Mouse (Mus musculus): ENCODE data around the gene Shisal1. TPM values are rescaled to one million over a fixed set of nuclear protein-coding genes. Genes with fewer than 3 reads are reported as not detected.

The Shisal1 gene
- polyA plus RNA-seq, 1 experiment from 2014 or later = 2.1 TPM

- H3K4me1 ChIP-seq (ENCODE audit: control insufficient read depth, insufficient read depth, low read length) = peaks cover 16% of the 10 kb centered on the region; the same call in 1 of the 2 replicates
- WGBS = 50% methylated on average over 3 of the region's 3 CpGs
- H3K36me3 ChIP-seq (ENCODE audit: control insufficient read depth, insufficient read depth, low read length) = no peaks in the 10 kb centered on the region
- H3K4me3 ChIP-seq (ENCODE audit: low read length) = no peak overlapping the region
- no peak overlapping the region for H3K27ac ChIP-seq (ENCODE audit: low read depth, low read length)
- ATAC-seq (ENCODE audit: low FRiP score, low TSS enrichment) = no peak
- H3K4me2 ChIP-seq (replicated peaks; ENCODE audit: low read depth, low read length) = no peak overlapping the region
- no peak overlapping the region for H3K9ac ChIP-seq (ENCODE audit: low read depth, low read length)
- peaks cover 3% of the 10 kb centered on the region for H3K27me3 ChIP-seq (ENCODE audit: control insufficient read depth, insufficient read depth, low read length)
- no peaks in the 10 kb centered on the region for H3K9me3 ChIP-seq (ENCODE audit: control insufficient read depth, low read length)
Measured at GRCm38 (mm10) chr15:84440820-84441219, 6.1 kb downstream of the Shisal1 start.

- Histone ChIP-seq H3K4me3 (ENCODE audit: low read length) (no peak overlapping the region), H3K27ac (ENCODE audit: low read depth, low read length) (no peak overlapping the region), H3K27me3 (ENCODE audit: control insufficient read depth, insufficient read depth, low read length) (no peaks in the 10 kb centered on the region), H3K9ac (ENCODE audit: low read depth, low read length) (no peak overlapping the region), H3K4me2 (replicated peaks; ENCODE audit: low read depth, low read length) (no peak overlapping the region), H3K4me1 (ENCODE audit: control insufficient read depth, insufficient read depth, low read length) (no peaks in the 10 kb centered on the region), H3K9me3 (ENCODE audit: control insufficient read depth, low read length) (no peaks in the 10 kb centered on the region), H3K36me3 (ENCODE audit: control insufficient read depth, insufficient read depth, low read length) (no peaks in the 10 kb centered on the region)
- no peak for ATAC-seq (ENCODE audit: low FRiP score, low TSS enrichment)
- 76% methylated on average over 10 of the region's 10 CpGs for WGBS
Measured at GRCm38 (mm10) chr15:84433586-84434185, 13.2 kb downstream of the Shisal1 start.

GRCm38 (mm10) chr15:84430482-84430881 is 16.4 kb downstream of the Shisal1 start:
- H3K4me1 ChIP-seq (ENCODE audit: control insufficient read depth, insufficient read depth, low read length) = no peaks in the 10 kb centered on the region
- no peak overlapping the region for H3K27ac ChIP-seq (ENCODE audit: low read depth, low read length)
- no peaks in the 10 kb centered on the region for H3K27me3 ChIP-seq (ENCODE audit: control insufficient read depth, insufficient read depth, low read length)
- no peak overlapping the region for H3K9ac ChIP-seq (ENCODE audit: low read depth, low read length)
- no peak for ATAC-seq (ENCODE audit: low FRiP score, low TSS enrichment)
- 83% methylated on average over 5 of the region's 5 CpGs for WGBS
- H3K36me3 ChIP-seq (ENCODE audit: control insufficient read depth, insufficient read depth, low read length) = no peaks in the 10 kb centered on the region
- H3K4me3 ChIP-seq (ENCODE audit: low read length) = no peak overlapping the region
- H3K9me3 ChIP-seq (ENCODE audit: control insufficient read depth, low read length) = no peaks in the 10 kb centered on the region
- no peak overlapping the region for H3K4me2 ChIP-seq (replicated peaks; ENCODE audit: low read depth, low read length)

- Histone ChIP-seq H3K4me1 (ENCODE audit: control insufficient read depth, insufficient read depth, low read length) (no peaks in the 10 kb centered on the region), H3K9me3 (ENCODE audit: control insufficient read depth, low read length) (no peaks in the 10 kb centered on the region), H3K4me2 (replicated peaks; ENCODE audit: low read depth, low read length) (no peak overlapping the region), H3K27ac (ENCODE audit: low read depth, low read length) (no peak overlapping the region), H3K27me3 (ENCODE audit: control insufficient read depth, insufficient read depth, low read length) (no peaks in the 10 kb centered on the region), H3K4me3 (ENCODE audit: low read length) (no peak overlapping the region), H3K9ac (ENCODE audit: low read depth, low read length) (no peak overlapping the region), H3K36me3 (ENCODE audit: control insufficient read depth, insufficient read depth, low read length) (no peaks in the 10 kb centered on the region)
- no peak for ATAC-seq (ENCODE audit: low FRiP score, low TSS enrichment)
- 97% methylated on average over 6 of the region's 6 CpGs for WGBS
Measured at GRCm38 (mm10) chr15:84427624-84428023, 19.3 kb downstream of the Shisal1 start.

DNA sequence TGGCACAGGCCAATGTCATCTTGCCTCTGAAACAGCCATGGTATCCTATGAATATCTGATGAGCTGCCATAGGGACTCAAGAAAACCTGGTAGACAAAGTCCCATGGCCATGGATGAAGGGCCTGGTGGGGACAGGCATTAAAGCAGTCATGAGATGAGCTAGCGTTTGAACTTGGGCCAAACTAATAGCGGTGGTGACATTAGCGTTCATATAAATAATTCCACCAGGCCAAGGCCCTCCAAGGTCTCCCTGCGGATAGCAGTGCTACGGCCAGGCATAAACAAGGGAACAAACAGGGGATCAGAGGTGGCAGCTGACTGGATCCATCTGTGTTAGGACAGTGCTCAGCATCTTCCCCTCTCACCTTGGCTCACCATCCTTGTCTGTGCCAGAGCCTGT is 21.2 kb downstream of the Shisal1 start:
- Histone ChIP-seq H3K36me3 (ENCODE audit: control insufficient read depth, insufficient read depth, low read length) (no peaks in the 10 kb centered on the region), H3K4me3 (ENCODE audit: low read length) (no peak overlapping the region), H3K27me3 (ENCODE audit: control insufficient read depth, insufficient read depth, low read length) (0 out of 2 replicates have a peak, but pooled peaks cover 2% of the 10 kb centered on the region), H3K4me2 (replicated peaks; ENCODE audit: low read depth, low read length) (no peak overlapping the region), H3K4me1 (ENCODE audit: control insufficient read depth, insufficient read depth, low read length) (no peaks in the 10 kb centered on the region), H3K9me3 (ENCODE audit: control insufficient read depth, low read length) (no peaks in the 10 kb centered on the region), H3K27ac (ENCODE audit: low read depth, low read length) (no peak overlapping the region), H3K9ac (ENCODE audit: low read depth, low read length) (no peak overlapping the region)
- 88% methylated on average over 5 of the region's 5 CpGs for WGBS
- no peak for ATAC-seq (ENCODE audit: low FRiP score, low TSS enrichment)

- no peak overlapping the region for H3K4me3 ChIP-seq (ENCODE audit: low read length)
- no peak overlapping the region for H3K27ac ChIP-seq (ENCODE audit: low read depth, low read length)
- H3K9ac ChIP-seq (ENCODE audit: low read depth, low read length) = no peak overlapping the region
- no peaks in the 10 kb centered on the region for H3K36me3 ChIP-seq (ENCODE audit: control insufficient read depth, insufficient read depth, low read length)
- ATAC-seq (ENCODE audit: low FRiP score, low TSS enrichment) = no peak
- no peaks in the 10 kb centered on the region for H3K9me3 ChIP-seq (ENCODE audit: control insufficient read depth, low read length)
- H3K27me3 ChIP-seq (ENCODE audit: control insufficient read depth, insufficient read depth, low read length) = 0 out of 2 replicates have a peak, but pooled peaks cover 2% of the 10 kb centered on the region
- WGBS = 82% methylated on average over 5 of the region's 5 CpGs
- no peaks in the 10 kb centered on the region for H3K4me1 ChIP-seq (ENCODE audit: control insufficient read depth, insufficient read depth, low read length)
- no peak overlapping the region for H3K4me2 ChIP-seq (replicated peaks; ENCODE audit: low read depth, low read length)
Measured at GRCm38 (mm10) chr15:84423781-84424180, 23.1 kb downstream of the Shisal1 start.

DNA sequence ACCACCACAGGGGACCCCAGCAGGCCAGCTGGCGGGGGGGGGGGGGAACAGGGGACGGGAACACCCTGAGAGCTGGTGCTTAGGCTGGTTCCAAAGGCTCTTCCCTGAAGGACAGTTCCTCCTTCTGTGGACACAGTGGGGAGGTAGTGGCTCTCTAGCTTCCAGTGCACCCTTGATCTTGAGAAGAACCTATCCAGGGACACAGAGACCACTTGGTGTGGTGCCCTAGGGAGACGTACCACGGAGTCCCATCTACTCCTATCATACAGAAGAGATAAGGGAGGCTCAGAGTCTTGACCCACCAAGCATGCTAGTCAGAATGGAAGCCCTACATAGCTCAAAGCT is 28.7 kb downstream of the Shisal1 start:
- Histone ChIP-seq H3K4me1 (ENCODE audit: control insufficient read depth, insufficient read depth, low read length) (no peaks in the 10 kb centered on the region), H3K4me3 (ENCODE audit: low read length) (no peak overlapping the region), H3K9me3 (ENCODE audit: control insufficient read depth, low read length) (no peaks in the 10 kb centered on the region), H3K9ac (ENCODE audit: low read depth, low read length) (no peak overlapping the region), H3K36me3 (ENCODE audit: control insufficient read depth, insufficient read depth, low read length) (no peaks in the 10 kb centered on the region), H3K4me2 (replicated peaks; ENCODE audit: low read depth, low read length) (no peak overlapping the region), H3K27ac (ENCODE audit: low read depth, low read length) (no peak overlapping the region), H3K27me3 (ENCODE audit: control insufficient read depth, insufficient read depth, low read length) (0 out of 2 replicates have a peak, but pooled peaks cover 2% of the 10 kb centered on the region)
- no peak for ATAC-seq (ENCODE audit: low FRiP score, low TSS enrichment)
- 49% methylated on average over 4 of the region's 4 CpGs for WGBS

DNA sequence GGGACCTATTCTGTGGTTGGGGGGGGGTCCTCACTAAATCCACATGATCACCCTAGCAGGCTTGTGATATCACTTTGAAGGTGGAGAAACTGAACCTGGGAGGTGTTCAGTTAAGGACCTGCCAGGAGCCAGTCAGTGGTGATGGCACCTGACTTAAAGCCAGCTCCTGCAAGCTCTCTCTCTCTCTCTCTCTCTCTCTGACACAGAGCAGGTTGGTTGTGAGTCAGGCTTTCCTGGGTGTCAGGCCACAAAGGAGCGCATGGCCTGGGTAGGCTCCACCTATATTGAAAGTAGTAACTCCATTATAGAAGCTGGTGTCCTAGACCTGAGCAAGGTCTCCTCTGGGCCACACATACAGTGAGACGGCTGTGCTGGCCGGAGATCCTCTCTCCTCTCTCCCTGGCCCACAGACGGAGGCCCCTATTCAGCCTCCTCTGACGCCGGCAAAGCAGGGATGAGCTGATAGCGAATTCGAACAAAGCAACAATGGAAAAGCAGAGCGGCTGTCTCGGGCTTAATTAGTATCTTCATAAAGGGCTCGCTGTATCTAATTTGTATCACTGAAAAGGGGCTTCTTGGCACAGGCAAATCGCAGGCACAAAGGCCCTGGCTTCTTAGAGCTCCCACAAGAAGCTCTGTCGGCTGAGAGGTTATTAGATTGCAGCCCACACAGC is 29.2 kb downstream of the Shisal1 start:
- Histone ChIP-seq H3K9ac (ENCODE audit: low read depth, low read length) (no peak overlapping the region), H3K4me2 (replicated peaks; ENCODE audit: low read depth, low read length) (no peak overlapping the region), H3K4me3 (ENCODE audit: low read length) (no peak overlapping the region), H3K36me3 (ENCODE audit: control insufficient read depth, insufficient read depth, low read length) (no peaks in the 10 kb centered on the region), H3K4me1 (ENCODE audit: control insufficient read depth, insufficient read depth, low read length) (no peaks in the 10 kb centered on the region), H3K9me3 (ENCODE audit: control insufficient read depth, low read length) (no peaks in the 10 kb centered on the region), H3K27ac (ENCODE audit: low read depth, low read length) (no peak overlapping the region), H3K27me3 (ENCODE audit: control insufficient read depth, insufficient read depth, low read length) (0 out of 2 replicates have a peak, but pooled peaks cover 2% of the 10 kb centered on the region)
- 56% methylated on average over 13 of the region's 13 CpGs for WGBS
- ATAC-seq (ENCODE audit: low FRiP score, low TSS enrichment) = no peak

DNA sequence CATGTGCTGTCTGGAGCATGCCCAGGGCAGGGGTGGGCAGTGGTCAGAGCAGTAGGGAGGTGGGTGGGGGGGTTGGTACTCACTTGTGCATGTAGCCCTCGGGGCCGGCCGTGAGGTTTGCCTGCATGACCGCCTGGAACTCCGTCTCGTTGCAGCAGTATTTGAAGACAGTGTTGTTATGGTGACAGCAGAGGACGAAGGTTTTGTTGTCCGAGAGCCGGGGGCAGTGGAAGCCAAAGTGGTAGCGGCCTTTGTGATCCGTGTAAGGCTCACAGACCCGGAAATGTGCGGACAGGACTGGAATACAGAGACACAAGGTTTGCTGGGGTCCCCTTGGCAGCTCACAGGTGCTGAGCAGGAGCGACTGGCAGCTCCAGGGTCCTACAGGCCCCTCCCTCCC is 29.9 kb downstream of the Shisal1 start:
- no peak overlapping the region for H3K27ac ChIP-seq (ENCODE audit: low read depth, low read length)
- 0 out of 2 replicates have a peak, but pooled peaks cover 2% of the 10 kb centered on the region for H3K27me3 ChIP-seq (ENCODE audit: control insufficient read depth, insufficient read depth, low read length)
- H3K9ac ChIP-seq (ENCODE audit: low read depth, low read length) = no peak overlapping the region
- H3K4me3 ChIP-seq (ENCODE audit: low read length) = no peak overlapping the region
- 49% methylated on average over 14 of the region's 14 CpGs for WGBS
- no peaks in the 10 kb centered on the region for H3K4me1 ChIP-seq (ENCODE audit: control insufficient read depth, insufficient read depth, low read length)
- ATAC-seq (ENCODE audit: low FRiP score, low TSS enrichment) = no peak
- no peaks in the 10 kb centered on the region for H3K9me3 ChIP-seq (ENCODE audit: control insufficient read depth, low read length)
- H3K4me2 ChIP-seq (replicated peaks; ENCODE audit: low read depth, low read length) = no peak overlapping the region
- H3K36me3 ChIP-seq (ENCODE audit: control insufficient read depth, insufficient read depth, low read length) = no peaks in the 10 kb centered on the region

Measured in kidney, embryonic 14.5 days (tissue).